Mouse (Mus musculus) liver, adult 2 months (tissue): ENCODE data around the gene Plekhm3. TPM values are rescaled to one million over a fixed set of nuclear protein-coding genes. Genes with fewer than 3 reads are reported as not detected.
A peak's percentile ranks its signal among the peaks of the same experiment; 100 is the strongest.

ENCODE experiments used
- DNase-seq: peaks from one replicate; pipeline ENCODE4 v3.0.0-alpha.2; 2011; ENCODE audit warnings: low read depth, low spot score; ENCODE audit errors: extremely low read depth
- H3K27ac ChIP-seq: fragments of 200-500 bp; replicated peaks from 2 replicates; pipeline ENCODE4 v1.5.1; 2012; ENCODE audit warnings: low read depth, mild to moderate bottlenecking, control low read depth, inconsistent platforms, low read length; ENCODE audit not compliant: insufficient read depth
- H3K27me3 ChIP-seq: fragments of 200-500 bp; 2 replicates; pipeline ENCODE4 v1.6.1; 2012; ENCODE audit warnings: mild to moderate bottlenecking, moderate library complexity, low read length, inconsistent platforms; ENCODE audit not compliant: control insufficient read depth, insufficient read depth
- H3K36me3 ChIP-seq: fragments of 200-500 bp; 2 replicates; pipeline ENCODE4 v1.6.1; 2012; ENCODE audit warnings: low read length, inconsistent platforms; ENCODE audit not compliant: control insufficient read depth, insufficient read depth
- H3K4me1 ChIP-seq: fragments of 200-500 bp; 2 replicates; pipeline ENCODE4 v1.6.1; 2011; ENCODE audit warnings: low read length; ENCODE audit not compliant: control insufficient read depth, insufficient read depth
- H3K4me3 ChIP-seq: fragments of 200-500 bp; 2 replicates; pipeline ENCODE4 v1.5.1; 2011; ENCODE audit warnings: low read depth, mild to moderate bottlenecking, control low read depth, low read length, moderate library complexity; ENCODE audit not compliant: insufficient read depth
- H3K79me2 ChIP-seq: fragments of 200-500 bp; 2 replicates; pipeline ENCODE4 v1.6.1; 2012; ENCODE audit warnings: inconsistent platforms, mild to moderate bottlenecking, low read length, moderate library complexity; ENCODE audit not compliant: control insufficient read depth, insufficient read depth
- H3K9ac ChIP-seq: fragments of 200-500 bp; 2 replicates; pipeline ENCODE4 v1.6.1; 2012; ENCODE audit warnings: low read depth, mild to moderate bottlenecking, control low read depth, inconsistent platforms, low read length
- CTCF ChIP-seq: fragments of 200-500 bp; IDR thresholded peaks from 2 replicates; pipeline ENCODE4 v1.5.1; 2011; ENCODE audit warnings: low read depth, low read length, control low read depth
- POLR2A ChIP-seq: fragments of 200-500 bp; IDR thresholded peaks from 2 replicates; pipeline ENCODE4 v1.6.1; 2011; ENCODE audit warnings: low read length, control low read depth; ENCODE audit not compliant: insufficient read depth; ENCODE audit errors: extremely low read depth
- WGBS: fragments of 180-500 bp; shearing (Covaris S2); methylation state at CpG from one replicate; pipeline ENCODE4 v1.1.7; 2018; 5-methylcytosine and 5-hydroxymethylcytosine counted together
- polyA plus RNA-seq: library from polyadenylated mRNA; depleted of rRNA; stranded (reverse); fragments of >200 nt; gene quantifications from 2 replicates; pipeline ENCODE4 v1.2.3, GENCODE M21; 2012
- total RNA-seq: library from RNA; depleted of rRNA; stranded (reverse); fragments of >200 nt; gene quantifications from 2 replicates; pipeline ENCODE4 v1.2.3, GENCODE M21; 2014

Gene Plekhm3
- total and polyA plus RNA-seq, 2 experiments: 0.73 to 2.8 TPM

DNA sequence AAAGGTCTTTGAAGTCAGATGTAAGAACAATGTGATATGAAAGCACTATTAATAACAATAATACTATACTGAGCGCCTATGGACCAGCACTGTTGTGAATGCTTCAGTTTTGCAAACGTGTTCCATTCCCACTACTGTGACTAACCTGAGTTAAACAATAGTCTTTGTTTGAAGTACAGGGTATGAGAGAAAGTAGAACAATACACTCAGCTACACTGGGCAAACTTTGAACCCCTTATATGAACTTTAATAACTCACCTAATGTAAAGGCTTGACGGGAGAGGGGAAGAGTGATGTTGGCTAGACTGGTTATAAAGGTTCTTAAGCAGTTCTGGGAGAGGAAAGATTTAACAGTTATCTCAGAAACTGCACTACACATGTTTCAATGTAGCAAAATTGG lies 76.0 kb downstream of the Plekhm3 start:
- no peak overlapping the region for H3K27ac ChIP-seq
- H3K79me2 ChIP-seq: no peaks in the 10 kb centered on the region
- no peak for DNase-seq
- no peak for TF ChIP-seq CTCF
- no peak for TF ChIP-seq POLR2A
- 85% methylated on average over 3 of the region's 3 CpGs for WGBS
- H3K36me3 ChIP-seq: no peaks in the 10 kb centered on the region
- H3K27me3 ChIP-seq: no peaks in the 10 kb centered on the region
- no peak overlapping the region for H3K9ac ChIP-seq
- H3K4me1 ChIP-seq: no peaks in the 10 kb centered on the region
- H3K4me3 ChIP-seq: no peak overlapping the region

DNA sequence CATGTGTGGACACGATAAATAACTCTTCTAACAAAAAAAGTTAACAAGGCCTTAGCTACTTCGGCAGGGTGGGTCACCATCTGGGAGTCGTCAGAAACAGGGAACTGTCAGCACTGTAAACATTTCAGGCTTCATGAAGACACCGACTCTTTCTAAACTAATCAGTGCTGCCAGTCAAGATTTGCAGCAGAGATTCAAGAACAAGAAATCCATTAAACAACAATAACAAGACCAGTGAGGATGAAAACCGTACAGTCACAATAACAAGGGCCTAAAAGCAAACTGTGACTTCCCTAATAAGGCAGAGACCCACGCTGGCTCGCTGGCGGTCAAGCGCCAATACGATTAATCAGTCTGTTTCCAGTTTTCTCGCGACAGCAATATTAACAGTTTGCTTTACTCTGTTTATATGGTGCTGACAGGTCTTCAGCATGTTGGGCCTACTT lies 77.8 kb downstream of the Plekhm3 start:
- Histone ChIP-seq H3K27me3 (no peaks in the 10 kb centered on the region), H3K27ac (no peak overlapping the region), H3K9ac (no peak overlapping the region), H3K36me3 (no peaks in the 10 kb centered on the region), H3K79me2 (no peaks in the 10 kb centered on the region), H3K4me3 (no peak overlapping the region), H3K4me1 (no peaks in the 10 kb centered on the region)
- 75% methylated on average over 12 of the region's 12 CpGs for WGBS
- no peak for DNase-seq
- TF ChIP-seq POLR2A (no peak), CTCF (no peak)

DNA sequence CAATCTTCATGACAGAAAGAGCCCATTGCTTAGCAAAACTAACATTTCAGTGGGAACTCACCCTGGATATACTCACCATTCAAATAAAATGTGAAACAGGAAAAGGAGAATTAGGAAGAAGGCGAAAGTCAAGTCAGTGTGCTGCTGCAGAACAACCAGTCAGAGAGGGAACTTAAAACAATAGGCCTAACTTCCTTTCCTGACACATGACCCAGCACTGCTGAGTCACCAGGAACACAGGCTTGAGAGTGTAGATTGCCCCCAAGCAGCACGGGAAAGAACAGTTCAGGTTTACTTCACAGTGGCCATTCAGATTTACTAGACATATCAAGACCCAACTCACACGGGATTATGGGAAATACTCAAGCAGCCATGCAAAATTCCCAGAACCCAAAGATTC lies 80.3 kb downstream of the Plekhm3 start:
- Histone ChIP-seq H3K4me1 (no peaks in the 10 kb centered on the region), H3K36me3 (no peaks in the 10 kb centered on the region), H3K9ac (no peak overlapping the region), H3K27me3 (no peaks in the 10 kb centered on the region), H3K79me2 (no peaks in the 10 kb centered on the region), H3K4me3 (no peak overlapping the region), H3K27ac (no peak overlapping the region)
- peak; percentile 42 for DNase-seq
- WGBS: 73% methylated on average over 3 of the region's 3 CpGs
- no peak for TF ChIP-seq CTCF
- TF ChIP-seq POLR2A: no peak

DNA sequence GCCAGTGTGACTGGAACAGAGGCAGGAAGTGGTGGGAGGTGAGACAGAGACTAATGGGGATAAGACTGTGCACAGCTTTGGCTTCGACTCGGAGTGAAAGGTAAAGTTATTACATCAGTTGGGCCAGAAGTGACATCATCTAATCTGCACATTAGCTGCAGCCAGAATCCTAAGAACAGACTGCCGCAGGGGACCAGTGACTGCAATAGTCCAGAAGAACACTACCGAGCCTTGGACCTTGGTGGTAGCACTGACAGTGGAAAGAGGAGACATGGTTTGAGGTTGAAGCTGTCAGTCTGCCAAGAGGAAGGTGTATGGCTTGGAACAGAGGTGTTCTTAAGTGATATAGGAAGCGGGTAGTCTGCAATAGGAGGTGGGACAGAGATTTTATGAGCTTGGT lies 80.9 kb downstream of the Plekhm3 start:
- Histone ChIP-seq H3K27me3 (no peaks in the 10 kb centered on the region), H3K4me1 (no peaks in the 10 kb centered on the region), H3K36me3 (no peaks in the 10 kb centered on the region), H3K27ac (no peak overlapping the region), H3K4me3 (no peak overlapping the region), H3K79me2 (no peaks in the 10 kb centered on the region), H3K9ac (no peak overlapping the region)
- DNase-seq: no peak
- 65% methylated on average over 5 of the region's 5 CpGs for WGBS
- TF ChIP-seq POLR2A (no peak), CTCF (no peak)

DNA sequence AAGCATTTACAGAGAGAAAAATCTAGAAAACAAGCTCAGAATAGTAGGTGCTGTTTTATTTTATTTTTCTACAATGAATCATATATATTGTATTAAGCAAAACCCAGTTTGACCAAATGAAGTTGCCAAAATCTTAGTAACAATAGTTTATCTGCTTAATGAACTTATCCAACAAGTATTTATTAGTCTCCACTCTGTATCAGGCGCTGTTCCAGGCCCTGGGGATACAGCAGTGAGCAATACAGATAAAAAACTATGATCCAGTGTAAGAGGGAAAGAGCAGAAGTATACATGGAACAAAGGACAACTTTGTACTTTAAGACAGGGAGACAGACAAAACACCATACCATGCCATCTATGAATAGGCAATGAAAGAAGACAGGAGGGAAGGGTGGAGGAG lies 81.5 kb downstream of the Plekhm3 start:
- H3K4me1 ChIP-seq: no peaks in the 10 kb centered on the region
- H3K36me3 ChIP-seq: no peaks in the 10 kb centered on the region
- no peak overlapping the region for H3K9ac ChIP-seq
- TF ChIP-seq CTCF (no peak), POLR2A (no peak)
- H3K27me3 ChIP-seq: no peaks in the 10 kb centered on the region
- no peak overlapping the region for H3K27ac ChIP-seq
- WGBS: 98% methylated on average over 1 of the region's 1 CpGs
- DNase-seq: no peak
- no peaks in the 10 kb centered on the region for H3K79me2 ChIP-seq
- H3K4me3 ChIP-seq: no peak overlapping the region

DNA sequence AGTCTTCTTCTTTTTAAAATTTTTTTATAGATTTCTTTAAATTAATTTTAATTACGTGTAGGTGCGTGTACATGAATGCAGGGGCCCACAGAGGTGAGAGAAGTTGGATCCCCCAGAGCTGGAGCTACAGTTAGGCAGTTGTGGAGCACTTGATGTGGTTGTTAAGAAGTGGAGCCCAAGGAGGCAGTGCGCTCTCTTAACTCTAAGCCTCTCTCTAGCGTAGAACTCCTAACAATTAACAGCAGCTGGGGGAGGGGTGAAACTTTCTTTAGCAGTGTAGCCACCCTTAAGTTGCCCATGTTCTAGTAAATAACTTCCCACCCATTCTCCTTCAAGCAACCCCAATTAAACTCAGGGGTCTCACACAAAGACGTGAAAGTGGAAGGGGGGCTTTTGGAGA lies 84.7 kb downstream of the Plekhm3 start:
- no peaks in the 10 kb centered on the region for H3K79me2 ChIP-seq
- 95% methylated on average over 5 of the region's 5 CpGs for whole genome bisulfite sequencing
- no peak overlapping the region for H3K9ac ChIP-seq
- H3K4me1 ChIP-seq: no peaks in the 10 kb centered on the region
- TF ChIP-seq CTCF: no peak
- no peak for TF ChIP-seq POLR2A
- no peaks in the 10 kb centered on the region for H3K27me3 ChIP-seq
- no peak for DNase-seq
- H3K36me3 ChIP-seq: no peaks in the 10 kb centered on the region
- no peak overlapping the region for H3K27ac ChIP-seq
- H3K4me3 ChIP-seq: no peak overlapping the region

DNA sequence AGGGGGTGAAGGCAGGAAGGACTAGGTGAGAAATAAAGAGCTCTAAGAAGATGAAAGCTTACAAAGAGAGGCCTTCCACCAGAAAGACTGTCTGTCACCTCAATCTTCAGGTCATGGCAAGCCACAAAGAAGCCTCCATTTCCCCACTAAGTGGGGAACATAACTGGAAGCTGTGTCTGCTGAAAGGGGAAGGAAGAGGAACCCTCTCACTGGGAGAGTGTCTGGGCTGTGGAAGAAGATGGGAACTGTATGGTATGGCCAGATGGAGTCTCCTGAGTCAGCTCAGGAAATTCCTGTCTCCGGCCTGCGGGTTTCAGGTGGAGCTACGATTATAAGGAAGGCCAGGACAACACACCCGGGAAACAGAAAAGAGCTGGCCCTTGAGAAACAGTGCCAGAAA lies 88.9 kb downstream of the Plekhm3 start:
- Histone ChIP-seq H3K27me3 (no peaks in the 10 kb centered on the region), H3K4me3 (no peak overlapping the region), H3K9ac (no peak overlapping the region), H3K79me2 (no peaks in the 10 kb centered on the region), H3K4me1 (no peaks in the 10 kb centered on the region), H3K36me3 (no peaks in the 10 kb centered on the region), H3K27ac (no peak overlapping the region)
- WGBS: 70% methylated on average over 4 of the region's 4 CpGs
- DNase-seq: no peak
- TF ChIP-seq CTCF (no peak), POLR2A (no peak)
